Mouse (Mus musculus): ENCODE data around the gene Lbhd2.

Gene Lbhd2

GRCm38 (mm10) chr12:111448931-111449705 lies 42.5 kb downstream of the Lbhd2 start:
- no peak for DNase-seq

DNA sequence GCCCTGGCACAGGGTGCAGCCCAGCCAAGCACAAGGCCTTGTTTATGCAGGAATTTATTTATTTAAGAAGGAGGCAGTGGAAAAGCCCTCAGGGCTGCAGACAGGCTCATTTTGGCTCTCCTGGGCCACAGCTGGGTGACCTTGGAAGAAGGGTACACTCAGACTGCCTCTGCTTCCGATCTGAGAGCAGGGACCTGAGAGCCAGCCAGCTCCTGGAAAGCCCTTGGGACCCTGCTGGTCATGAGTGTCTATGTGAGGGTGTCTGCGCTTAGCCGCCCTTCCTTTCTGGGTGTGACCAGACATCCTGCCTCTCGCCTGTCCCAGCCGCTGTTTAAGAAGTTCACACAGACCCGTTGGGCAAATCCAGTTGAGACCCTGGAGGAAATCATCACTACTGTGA lies 43.8 kb downstream of the Lbhd2 start:
- no peak for DNase-seq

DNA sequence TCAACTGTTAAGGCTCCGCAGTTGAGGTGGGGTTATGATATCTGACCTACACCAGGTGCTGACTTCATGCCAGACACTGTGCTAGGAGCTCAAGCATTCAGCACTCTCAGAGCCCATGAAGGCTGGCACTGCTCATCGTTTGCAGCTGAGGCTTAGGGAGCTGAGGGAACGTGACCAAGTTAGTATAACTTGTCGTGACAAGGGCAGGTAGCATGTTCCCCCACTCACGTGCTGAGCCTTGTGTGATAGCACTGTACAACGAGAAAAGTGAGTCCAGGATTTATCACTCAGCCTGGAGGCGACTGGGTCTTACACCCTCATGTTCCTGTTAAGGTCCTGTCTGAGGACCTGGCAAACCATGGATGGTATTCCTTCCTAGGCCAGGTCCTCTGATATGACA lies 45.0 kb downstream of the Lbhd2 start:
- no peak for DNase-seq

GRCm38 (mm10) chr12:111454021-111454420 lies 47.4 kb downstream of the Lbhd2 start:
- DNase-seq = no peak

DNA sequence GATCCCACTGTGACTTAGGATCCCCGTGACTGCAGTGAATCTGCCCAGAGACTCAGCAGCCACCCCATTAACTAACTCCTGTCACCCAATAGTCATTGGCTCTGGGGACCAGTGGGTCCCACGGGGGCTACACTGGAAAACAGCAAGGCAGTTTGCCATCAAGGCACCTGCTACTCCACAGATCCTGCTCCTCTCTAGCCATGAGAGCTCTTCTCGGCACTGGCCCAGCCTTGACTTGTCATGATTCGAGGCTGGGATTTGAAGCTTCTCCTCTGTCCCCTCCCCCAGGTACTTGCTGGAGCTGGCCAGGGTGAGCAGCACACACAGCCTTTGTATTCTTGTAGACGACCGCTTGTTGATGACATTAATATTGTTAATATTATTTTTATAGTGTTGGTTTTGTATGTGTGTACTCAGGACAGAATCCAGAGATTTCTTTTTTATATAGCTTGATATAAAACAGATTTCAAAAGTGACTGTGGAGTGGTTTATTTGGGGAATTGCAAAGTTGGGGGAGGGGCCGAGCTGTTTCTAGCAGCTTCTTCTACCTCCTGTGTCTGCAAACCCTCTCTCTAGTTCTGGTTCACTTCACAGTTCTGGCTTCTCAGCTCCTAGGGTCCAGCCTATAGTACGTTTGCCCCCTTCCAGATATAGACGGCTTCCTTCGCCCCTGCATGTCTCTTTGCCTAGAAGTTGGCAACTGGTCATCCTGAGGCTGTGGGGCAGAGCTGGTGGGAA lies 48.1 kb downstream of the Lbhd2 start:
- DNase-seq = no peak

DNA sequence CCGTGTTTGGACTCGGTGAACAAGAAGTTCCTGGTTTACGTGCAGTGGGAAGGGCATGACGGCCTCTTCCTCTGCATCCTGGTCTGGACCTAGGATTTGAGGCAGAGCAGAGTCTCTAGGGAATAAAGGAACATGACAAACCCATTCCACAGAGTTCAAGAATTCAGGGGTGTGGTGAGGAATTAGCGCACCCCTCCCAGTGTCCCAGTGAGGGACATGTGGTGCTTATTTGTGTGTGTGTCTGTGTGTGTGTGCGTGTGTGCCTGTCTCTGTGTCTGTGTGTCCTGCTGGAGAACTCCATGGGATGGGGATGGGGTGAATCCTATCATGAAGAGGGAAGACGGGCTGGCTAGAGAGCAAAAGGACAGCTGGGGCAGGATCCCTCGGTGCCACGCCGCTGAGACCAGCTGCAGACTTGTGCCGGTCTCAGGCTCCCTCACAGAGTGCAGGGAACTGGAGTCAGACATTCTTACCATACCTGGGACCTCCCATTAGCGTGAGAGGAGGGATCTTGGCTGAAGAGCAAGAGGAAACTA lies 48.8 kb downstream of the Lbhd2 start:
- no peak for DNase-seq

- no peak for DNase-seq
Measured at GRCm38 (mm10) chr12:111455860-111456259, 49.3 kb downstream of the Lbhd2 start.

GRCm38 (mm10) chr12:111457742-111458141 lies 51.1 kb downstream of the Lbhd2 start:
- no peak for DNase-seq

Measured in retina, postnatal 1 day (tissue).